Mouse (Mus musculus): ENCODE data around the gene Ppara.
A peak's percentile ranks its signal among the peaks of the same experiment; 100 is the strongest.

Gene Ppara

DNA sequence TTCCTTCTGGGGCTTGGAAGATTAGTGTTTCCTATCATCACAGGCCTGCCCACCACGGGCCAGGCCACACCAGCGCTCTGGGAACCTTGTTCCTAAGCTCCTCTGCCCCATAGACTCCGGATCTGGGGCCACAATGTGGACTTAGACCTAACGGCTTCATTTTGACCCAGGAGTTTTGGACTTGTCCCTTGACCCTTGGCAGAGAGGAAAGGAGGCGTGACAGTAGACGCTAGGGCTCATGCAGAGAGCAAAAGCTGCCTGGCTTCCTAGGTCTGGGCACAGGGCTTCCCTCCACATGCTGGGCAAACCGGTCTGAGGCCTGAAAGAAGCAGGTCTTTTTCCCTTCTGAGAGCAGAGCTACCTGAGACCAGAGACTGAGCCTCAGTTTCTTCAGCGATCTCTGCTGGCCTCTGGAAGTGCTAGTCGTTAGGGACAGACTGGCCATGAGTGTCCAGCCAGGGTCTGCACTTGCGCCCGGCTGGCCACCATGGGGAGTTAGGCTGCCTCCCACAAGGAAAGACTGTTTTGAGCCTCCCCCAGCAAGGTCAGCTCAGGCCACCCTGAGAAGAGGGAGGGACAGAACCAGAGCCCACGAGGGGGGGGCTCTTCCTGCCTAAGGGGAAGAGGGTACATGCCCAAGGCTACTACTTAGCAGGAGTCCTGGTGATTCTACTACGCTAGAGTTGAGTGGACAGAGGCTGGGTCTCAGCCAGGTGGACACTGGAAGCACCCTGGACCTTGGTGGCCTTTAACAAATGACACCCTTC, 29.0 kb upstream of the Ppara start:
- no peak for DNase-seq

DNA sequence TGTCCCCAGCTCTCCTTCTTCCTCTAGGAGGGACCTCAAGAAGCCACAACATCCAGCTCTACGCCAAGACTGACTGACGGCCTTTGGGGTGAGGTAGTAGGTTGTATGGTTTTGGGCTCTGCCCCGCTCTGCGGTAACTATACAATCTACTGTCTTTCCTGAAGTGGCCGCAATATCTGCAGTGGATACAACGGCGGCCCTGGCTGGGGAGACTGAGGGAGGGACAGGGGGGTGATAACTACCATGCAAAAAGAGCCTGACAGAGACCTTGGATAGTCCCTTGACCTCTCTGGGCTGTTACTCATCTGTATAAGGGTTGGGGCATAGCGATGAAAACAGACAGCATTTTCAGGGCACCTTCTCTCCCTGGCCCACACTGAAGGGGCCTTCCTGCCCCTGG, 28.3 kb upstream of the Ppara start:
- DNase-seq, result no peak

DNA sequence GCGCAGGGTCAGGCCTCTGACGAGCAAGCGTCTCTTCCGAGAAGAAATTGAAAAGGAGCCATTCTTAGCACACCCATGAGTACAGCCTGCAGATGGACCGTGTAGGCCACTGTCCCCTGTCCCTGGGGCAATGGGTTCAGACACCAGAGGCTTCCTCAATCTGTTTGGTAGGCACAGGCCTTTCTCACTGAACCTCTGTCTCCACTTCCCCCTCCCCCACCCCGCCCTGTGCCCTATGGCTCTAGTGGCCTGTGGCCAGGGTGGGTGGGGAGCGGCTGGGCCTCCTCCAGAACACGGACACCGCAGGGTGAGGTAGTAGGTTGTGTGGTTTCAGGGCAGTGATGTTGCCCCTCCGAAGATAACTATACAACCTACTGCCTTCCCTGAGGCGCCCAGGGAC, 27.8 kb upstream of the Ppara start:
- no peak for DNase-seq

DNA sequence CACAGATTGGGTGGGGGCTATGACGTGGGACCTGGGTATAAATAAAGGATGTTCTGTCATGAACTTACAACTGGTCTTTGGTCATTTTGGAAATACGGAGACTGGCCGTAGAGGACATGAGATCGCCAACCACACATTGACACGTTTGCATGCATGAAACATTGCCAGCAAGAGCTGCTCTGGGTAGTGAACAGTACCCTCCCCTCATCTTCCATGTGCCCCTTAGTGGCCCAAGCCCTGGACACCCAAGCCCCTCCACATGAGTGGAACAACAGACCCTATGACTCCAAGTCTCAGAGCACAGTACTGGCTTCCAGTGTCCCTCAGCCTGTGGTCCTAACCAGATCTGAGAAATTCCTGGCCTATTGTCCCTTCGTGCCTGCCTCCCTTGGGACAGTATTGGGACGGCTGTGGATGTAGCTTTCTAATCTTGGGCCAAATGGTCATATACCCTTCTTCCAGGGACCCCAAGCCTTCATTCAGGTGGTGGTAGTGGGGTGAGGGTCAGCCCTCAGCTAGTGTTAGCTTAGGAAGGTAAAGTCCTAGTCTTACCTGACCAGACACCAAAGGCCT, 27.2 kb upstream of the Ppara start:
- DNase-seq, result no peak

DNA sequence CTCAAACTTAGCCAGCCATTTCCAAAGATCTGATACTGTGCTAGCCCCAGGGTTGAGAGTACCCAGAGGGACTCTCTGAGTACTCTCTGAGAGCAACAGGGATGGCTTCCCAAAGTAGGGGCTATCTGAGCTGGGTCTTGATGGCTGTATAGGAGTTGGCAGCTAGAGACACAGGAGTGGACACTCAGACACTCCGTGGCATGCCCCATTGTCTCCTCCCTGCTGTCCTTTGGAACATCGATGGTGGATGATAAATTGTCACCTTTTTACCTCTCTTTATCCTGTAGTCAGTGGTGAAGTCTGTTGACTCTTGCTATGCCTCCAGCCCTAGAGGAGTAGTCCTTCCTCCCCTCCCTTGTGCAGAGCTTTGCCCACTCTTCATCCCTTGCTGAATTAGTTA, 26.6 kb upstream of the Ppara start:
- no peak for DNase-seq

DNA sequence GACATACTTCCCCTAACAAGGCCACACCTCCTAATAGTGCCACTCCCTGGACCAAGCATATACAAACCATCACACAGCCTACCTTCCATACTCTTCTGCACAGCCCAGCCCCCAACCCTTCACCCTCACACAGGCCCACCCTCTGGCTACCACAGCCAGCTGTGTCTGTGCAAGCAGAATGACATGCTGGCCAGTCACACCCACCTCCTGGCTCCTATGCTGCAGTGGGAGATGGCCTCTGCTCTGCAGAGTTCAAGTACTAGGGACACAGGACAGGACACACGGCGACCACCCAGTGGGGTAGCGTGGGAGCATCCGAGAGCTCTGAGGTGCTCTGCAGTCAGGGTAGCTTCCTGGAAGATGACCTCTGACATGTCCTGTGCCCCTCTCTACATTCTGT, 25.9 kb upstream of the Ppara start:
- no peak for DNase-seq

DNA sequence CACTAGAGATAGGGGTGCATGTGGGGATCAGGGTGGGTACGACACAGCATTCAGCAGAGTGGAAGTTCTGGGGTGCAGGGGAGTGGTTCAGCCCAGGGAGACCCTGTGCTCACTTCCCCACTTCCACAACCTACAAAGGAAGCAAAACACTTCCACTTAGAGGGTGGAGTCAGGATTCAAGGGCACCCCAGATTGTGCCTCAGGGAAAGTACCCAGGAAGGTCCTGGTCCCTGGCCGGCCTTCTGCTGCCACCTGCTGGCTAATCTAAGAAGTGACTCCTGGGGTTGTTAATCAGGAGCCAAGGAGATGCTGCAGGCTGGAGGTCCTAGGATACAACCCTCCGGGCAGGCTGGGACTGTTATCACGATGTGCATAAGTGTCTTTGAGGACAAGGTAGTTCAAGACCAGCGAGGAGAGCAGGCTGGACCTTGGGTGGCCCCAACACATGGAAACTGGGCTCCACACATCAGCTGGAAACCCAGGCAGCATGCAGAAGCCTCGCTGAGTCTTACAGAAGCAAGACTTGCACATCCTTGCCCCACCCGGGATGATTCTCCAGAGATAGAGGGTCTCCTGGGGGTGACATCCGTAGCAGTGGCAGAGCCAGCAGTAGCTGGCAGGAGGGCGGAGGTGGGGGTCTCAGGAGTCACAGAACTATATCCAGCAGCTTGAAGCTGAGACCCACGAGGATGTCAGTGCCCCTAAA, 25.4 kb upstream of the Ppara start:
- DNase-seq, result peak; percentile 83

DNA sequence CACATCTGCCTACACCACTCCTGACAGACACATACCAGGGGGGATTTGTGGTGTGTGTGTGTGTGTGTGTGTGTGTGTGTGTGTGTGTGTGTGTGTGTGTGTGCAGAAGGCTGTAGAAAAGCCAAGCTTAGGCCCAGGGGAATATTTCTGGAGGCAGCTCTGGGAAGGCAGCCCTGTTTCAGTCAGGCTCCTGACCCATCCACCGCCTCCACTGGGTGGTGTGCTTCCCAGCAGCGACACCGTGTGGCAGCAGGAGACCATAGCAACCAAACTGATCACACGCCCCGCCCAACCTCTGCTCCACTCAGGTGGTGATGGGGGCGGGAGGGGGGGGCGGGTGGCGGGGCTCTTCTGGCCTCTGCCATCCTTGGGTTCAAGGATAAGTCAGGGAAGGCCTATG, 24.6 kb upstream of the Ppara start:
- DNase-seq, result peak; percentile 81

DNA sequence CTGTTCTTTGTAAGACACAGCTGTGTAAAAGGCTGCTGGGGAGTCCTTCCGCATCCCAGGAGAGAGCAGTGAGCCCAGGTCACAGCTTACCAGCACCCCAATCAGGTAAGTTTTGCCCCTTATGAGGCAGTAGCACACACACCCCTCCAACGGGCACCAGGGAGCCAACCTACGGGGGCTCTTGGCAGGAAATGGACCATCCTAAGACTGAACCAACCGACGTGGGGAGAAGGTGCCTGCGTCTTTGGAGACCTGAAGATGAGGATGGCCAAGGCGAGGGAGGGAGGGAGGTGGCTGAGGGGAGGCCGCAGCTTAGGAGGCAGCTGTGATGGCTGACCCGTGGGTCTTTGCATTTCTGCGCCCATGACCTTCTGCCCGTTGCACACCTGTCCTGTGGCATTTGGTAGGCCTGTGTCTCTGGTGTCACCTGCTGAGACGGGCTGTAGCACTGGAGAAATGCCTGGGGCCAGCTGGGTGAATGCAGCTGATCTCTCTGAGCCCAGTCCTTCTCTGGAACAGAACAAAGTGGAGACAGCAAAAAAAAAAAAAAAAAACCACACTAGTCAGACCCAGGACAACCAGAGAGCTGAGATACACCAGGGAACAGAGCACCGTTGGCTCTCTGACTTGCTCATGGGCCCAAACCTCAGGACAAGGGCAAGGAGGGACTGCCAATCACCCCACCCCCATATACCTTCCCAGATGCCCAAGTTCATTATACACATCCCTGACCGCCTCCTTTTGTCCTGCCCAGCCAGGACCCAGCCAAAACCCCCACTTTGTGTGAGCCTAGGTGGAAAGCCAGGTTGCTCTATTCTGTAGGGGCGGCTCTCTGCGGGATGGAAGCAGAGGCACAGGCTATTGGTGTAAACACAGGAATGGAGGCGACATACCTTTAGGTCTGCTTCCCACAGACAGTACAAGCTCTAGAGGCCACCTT, 23.9 kb upstream of the Ppara start:
- DNase-seq, result no peak

DNA sequence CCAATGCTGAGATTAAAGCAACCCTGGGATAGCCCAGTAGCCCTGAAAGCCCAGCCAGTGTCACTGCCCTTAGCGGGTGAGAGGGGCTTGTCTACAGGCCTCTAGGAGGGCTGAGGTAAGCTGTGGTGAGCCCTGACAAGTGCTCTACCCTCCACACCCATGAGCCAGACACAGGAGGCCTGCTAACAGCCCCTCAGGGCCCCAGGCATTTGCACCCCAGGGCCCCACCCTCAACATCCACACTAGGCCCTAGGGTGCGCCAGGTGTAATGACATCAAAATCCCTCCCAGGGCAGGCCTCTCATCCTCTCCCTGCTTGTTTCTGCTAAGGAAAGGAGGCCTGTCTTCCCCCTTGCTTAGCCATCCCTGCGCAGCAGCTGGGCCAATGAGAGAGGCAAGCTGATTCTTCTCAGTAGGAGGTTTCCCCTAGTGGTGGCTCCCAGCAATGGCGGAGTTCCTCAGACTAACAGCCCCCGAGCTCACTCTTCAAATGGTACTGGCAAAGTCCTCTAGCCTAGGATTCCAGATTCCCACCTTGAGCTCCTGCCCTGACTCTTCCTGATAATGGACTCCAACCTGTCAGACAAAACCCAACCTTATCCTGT, 22.1 kb upstream of the Ppara start:
- DNase-seq, result peak; percentile 47

DNA sequence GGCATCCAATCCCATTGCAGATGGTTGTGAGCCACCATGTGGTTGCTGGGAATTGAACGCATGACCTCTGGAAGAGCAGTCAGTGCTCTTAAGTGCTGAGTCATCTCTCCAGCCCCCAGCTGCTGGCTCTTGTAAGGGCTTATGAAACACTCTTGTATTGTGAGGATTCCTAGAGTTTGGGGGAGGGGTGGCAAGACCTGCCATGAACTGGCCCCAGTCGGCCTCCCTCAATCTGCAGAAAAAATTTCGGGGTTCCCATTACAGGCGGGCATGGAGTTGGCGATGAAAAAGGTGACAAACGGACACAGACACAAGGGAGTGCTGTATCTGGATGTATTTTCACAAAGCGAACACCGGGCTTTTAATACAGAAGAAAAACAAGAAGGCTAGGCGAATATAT, 21.4 kb upstream of the Ppara start:
- DNase-seq, result no peak

DNA sequence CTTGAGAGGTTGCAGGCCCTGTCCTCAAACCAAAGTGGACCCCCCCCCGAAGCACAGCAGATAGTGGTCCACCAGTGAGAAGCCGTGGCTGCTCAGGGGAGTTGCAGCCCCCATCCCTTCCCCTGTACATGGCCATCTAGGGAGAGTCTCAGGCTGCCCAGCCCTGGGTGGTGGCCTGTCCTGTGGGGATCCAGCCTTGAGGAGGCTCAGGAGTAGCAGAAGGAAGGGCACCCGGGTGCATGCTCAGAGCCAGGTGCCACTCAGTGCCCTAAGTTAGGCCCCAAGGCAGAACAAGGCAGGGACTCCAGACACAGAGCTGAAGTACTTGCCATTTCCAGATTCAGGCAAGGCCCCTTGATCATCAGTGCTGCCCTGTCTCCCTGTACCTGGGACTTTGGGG, 19.7 kb upstream of the Ppara start:
- no peak for DNase-seq

DNA sequence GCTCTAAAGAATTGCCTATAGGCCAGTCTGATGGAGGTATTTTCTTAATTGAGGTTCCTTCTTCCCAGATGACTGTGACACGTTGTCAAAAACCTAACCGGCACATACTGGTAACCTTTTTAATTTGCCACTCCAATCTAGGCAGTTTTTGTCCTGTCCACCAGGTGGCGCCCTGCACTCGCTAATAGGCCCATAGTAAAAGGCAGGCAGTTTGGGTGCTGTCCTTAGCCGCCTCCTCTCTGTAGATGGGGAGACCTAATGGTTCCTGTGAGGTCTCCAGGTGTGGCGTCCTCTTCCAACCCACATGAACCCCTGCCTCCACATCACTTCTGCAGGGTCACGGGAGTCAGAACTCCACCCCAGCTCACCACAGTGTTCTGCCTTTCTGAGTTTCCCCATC, 18.7 kb upstream of the Ppara start:
- DNase-seq, result peak; percentile 83

DNA sequence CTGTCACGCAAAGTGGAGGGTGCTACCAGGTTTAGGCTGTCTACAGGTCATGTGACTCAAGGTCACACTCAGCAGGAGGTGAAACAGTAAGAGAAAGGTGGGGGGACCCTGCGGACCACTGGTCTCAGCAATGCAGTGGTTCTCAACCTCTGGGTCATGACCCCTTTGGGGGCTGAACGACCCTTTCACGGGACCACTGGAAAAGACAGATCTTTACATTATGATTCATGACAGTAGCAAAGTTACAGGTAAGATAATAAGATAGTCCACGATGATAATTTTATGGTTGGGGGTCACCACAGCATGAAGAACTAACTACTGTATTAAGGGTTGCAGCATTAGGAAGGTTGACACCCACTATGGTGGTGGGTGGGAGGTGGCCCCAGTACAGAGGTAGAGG, 18.2 kb upstream of the Ppara start:
- no peak for DNase-seq

DNA sequence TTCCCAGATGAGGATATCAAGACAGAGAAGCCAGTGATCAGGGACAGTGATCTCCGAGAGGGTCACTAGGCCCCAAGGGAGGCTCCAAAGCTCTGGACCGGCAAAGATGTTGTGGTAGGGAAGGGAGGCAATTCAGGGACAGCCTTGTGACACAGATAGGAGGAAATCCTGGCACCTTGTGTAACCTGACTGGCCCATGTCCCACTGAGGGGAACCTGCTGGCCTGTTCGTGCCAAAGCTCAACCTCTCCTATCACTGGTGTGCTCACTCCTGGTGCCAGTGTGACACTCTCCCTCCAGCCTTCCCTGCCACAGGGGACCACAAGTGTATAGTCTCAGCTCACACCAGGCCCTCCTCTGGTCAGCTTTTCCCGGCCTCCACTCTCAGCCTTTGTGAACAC, 17.8 kb upstream of the Ppara start:
- no peak for DNase-seq

DNA sequence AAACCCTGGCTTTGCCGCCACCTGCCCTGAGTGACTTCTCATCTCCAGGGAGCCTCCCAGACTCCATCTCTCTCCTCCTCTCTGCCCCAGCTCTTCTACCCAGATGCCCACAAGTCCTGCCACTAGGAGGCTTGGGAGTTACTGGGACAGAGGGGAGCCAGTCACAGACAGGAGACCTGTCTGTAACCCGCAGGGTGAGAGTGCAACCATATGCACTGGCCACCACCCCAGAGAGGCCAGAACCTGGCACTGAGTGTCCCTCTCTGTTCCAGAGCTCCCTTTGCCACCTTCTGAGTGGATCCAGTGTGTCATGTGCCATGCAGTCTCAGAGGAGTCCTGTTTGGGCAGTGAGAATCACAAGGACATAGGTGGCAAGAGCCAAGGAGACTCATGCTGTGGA, 17.0 kb upstream of the Ppara start:
- DNase-seq, result no peak

DNA sequence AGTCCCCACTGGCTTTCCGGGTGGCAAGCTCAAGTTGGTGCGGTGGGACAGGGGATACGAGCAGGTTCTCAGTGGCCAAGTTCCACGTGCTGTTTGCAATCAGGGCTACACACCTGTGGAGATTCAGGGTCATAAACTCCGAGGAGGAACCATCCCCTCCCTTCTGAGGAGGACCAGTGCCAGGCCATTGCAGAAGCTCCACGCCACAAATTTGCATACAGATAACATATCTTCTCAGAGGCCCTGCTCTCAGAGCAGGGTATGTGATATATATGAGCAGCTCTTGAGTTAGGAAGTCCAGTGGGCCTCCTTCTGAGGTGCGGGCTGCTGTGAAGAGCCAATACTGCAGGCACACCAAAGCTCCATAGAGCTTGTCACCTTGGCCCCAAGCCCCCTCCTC, 15.8 kb upstream of the Ppara start:
- DNase-seq, result no peak

DNA sequence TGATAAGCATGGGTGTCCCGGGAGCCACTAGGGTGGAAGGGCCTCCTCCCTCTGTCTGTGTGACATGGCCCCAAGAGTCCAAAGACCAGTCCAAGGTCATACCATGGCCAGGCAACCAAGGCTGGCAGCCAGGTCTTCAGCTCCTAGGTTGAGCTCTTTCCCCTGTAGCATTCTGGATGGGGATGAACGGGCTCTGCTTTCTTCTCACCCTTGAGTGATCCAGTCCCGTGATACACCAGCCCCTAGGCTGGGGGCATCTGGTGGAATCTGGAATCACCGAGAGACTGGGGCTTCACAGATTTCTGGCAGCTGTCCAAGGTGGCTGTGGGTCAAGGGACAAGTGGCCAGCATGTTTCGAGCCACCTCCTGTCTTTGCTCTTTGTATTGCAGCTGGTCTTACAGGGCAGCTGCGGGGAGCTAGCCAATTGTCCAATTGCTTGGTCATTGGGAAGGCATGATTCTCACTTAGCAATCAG, 14.4 kb upstream of the Ppara start:
- DNase-seq, result no peak

DNA sequence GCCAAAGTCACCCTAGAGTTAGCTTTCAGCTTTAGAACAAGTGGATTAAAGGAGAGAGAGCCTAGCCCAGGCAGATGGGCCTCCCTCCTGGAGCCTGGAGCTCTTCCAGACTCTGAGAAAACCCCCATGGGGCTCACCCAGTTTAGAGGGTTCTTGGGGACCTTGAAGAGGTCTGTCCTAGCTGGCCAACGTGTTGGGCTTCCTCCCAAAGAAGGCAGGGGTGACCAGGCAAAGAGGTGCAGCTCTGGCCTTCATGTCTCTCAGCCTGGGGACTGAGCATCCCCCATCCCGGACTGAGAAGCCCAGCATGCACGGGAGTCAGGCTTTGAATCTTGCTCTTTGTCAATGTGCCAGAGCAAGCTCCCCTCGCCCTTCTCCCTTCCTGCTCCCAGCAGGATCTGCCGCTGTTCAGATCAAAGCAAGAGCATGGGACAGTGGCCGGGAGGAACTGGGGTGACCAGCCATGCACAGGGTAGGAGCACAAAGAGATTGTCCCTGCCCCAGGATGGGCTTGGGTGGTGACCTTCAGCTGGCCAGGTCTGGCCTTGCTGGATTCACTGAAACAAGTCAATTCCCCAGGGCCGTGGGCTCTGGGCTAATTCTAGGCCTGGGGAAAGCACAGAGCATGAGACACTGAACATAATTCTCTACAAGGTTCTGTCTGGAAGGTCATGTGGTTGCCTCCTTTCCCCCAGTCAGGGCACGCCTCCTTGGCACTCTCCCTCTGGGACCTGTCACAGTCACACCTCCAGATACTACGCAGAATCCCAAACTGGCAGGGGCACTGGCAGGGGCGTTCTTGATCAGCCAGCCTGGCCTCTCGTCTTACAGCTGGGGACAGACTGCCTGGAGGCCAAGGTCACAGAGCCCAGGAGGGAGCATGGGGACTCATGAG, 10.3 kb upstream of the Ppara start:
- no peak for DNase-seq

DNA sequence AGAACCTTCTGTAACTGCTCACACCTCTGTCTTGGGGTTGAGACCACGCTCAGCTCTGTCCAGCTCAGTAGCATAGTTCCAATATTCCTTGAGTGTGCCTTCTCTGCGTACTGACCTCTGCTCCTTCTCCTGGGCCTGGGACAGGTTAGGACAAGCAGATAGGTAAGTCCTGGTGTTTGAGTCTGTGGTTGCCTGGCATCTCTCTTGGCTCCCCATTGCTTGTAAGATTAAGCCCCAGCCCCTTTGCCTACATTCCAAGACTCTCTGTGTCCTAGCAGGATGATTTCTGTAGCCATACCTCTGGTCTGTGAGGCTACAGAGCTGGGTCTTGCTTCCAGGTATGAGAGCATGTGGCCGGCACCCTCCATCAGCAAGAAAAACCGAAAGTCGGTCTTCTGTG, 6.6 kb upstream of the Ppara start:
- DNase-seq, result no peak

DNA sequence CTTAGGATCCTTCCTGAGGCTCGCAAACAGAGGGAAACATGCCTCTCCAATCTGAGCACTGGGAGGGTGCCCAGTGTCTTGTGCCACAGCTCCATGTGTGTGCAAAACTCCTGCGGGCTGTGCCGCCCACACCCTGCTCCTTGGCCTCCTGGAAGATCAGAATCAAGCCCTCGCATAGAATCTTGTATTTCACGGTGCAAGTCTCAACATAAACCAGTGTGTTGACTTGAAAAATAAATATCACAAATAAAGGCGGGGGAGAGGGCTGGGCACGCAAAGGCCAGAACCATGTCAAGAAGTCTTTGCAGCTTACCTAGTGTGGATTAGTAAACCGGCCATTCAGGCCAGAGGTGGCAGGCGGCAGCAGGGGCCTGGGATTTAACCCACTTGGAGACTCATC, 5.5 kb upstream of the Ppara start:
- DNase-seq, result no peak

DNA sequence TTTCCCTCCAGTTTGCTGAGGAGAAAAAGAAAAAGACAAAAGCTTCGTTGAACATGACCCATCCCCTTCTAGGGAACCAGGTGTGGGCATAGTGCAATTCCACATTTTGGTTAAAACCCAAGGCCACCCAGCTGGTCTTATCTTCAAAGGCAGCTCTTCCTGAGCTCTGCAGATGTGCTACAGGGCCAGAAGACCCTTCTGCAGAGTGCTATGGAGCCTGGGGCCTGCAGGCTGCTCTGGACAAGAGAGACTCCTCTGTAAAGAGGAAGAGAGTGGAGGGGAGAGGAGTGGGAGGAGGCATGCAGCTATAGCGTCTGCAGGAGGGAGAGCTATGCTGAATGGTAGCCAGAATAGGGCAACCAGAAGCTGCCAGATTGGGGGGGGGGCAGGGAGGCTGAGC, 4.8 kb upstream of the Ppara start:
- DNase-seq, result no peak

Measured in thymus, postnatal 14 days (tissue).